Mouse (Mus musculus) embryonic facial prominence, embryonic 10.5 days (tissue): ENCODE results near the gene Hsd3b7. TPM values are rescaled to one million over a fixed set of nuclear protein-coding genes. Genes with fewer than 3 reads are reported as not detected.
A peak's percentile ranks its signal among the peaks of the same experiment; 100 is the strongest.

Experiments used
- DNase-seq: peaks from one replicate; pipeline ENCODE4 v3.0.0-alpha.2; 2017; ENCODE audit warnings: low spot score
- H3K27ac ChIP-seq: fragments of 300-500 bp; sonication (generic); replicated peaks from 2 replicates; pipeline ENCODE4 v1.5.1; 2016; ENCODE audit warnings: mild to moderate bottlenecking
- H3K27me3 ChIP-seq: fragments of 300-500 bp; sonication (generic); replicated peaks from 2 replicates; pipeline ENCODE4 v1.6.1; 2016; ENCODE audit warnings: low read depth, mild to moderate bottlenecking; ENCODE audit not compliant: poor library complexity, severe bottlenecking
- H3K36me3 ChIP-seq: fragments of 300-500 bp; sonication (generic); replicated peaks from 2 replicates; pipeline ENCODE4 v1.6.1; 2016; ENCODE audit warnings: mild to moderate bottlenecking, moderate library complexity
- H3K4me1 ChIP-seq: fragments of 300-500 bp; sonication (generic); 2 replicates; pipeline ENCODE4 v1.6.1; 2016
- H3K4me3 ChIP-seq: fragments of 300-500 bp; sonication (generic); 2 replicates; pipeline ENCODE4 v1.5.1; 2016; ENCODE audit warnings: mild to moderate bottlenecking, moderate library complexity
- H3K9me3 ChIP-seq: fragments of 300-500 bp; sonication (generic); 2 replicates; pipeline ENCODE4 v1.6.1; 2016; ENCODE audit warnings: mild to moderate bottlenecking
- WGBS: fragments of 180-500 bp; shearing (Covaris S2); methylation state at CpG from one replicate; pipeline ENCODE4 v1.1.7; 2016; 5-methylcytosine and 5-hydroxymethylcytosine counted together
- polyA plus RNA-seq: library from polyadenylated mRNA; unstranded; fragments of >200 nt; fragmentation: Nextera tagmentation; extraction: Ambion mirVana; gene quantifications from 2 replicates; pipeline ENCODE4 v1.2.1, GENCODE M21; 2016

The Hsd3b7 gene
- polyA plus RNA-seq = 6.8 and 8.0 TPM in 2 replicates

- WGBS = 28% methylated on average over 6 of the region's 6 CpGs
These were observed at the start of gene Hsd3b7 for GRCm38 (mm10) chr7:127800435-127801009. TSS of gene Hsd3b7 (plus strand) at chr7:127800604.

GRCm38 (mm10) chr7:127751619-127752018 is 48.8 kb upstream of the Hsd3b7 start:
- 94% methylated on average over 5 of the region's 5 CpGs for WGBS
- Histone ChIP-seq H3K36me3 (peaks cover 92% of the 10 kb centered on the region), H3K4me1 (peaks cover 42% of the 10 kb centered on the region), H3K27ac (no peak overlapping the region), H3K4me3 (no peak overlapping the region), H3K9me3 (no peaks in the 10 kb centered on the region), H3K27me3 (no peaks in the 10 kb centered on the region)
- no peak for DNase-seq

More at GRCm38 (mm10) chr7:127800435-127801009, at the start of gene Hsd3b7:
- Histone ChIP-seq H3K36me3 (peaks cover 90% of the 10 kb centered on the region), H3K27ac (no peak within 1 kb of the TSS), H3K4me3 (peak within 1 kb of the TSS; percentile 26; the same call in 1 of the 2 replicates), H3K9me3 (no peaks in the 10 kb centered on the region), H3K27me3 (no peaks in the 10 kb centered on the region), H3K4me1 (peaks cover 9% of the 10 kb centered on the region)
- DNase-seq = peak; percentile 93

- peaks cover 96% of the 10 kb centered on the region for H3K36me3 ChIP-seq
- no peak for DNase-seq
- no peaks in the 10 kb centered on the region for H3K9me3 ChIP-seq
- WGBS = 92% methylated on average over 27 of the region's 27 CpGs
- no peak overlapping the region for H3K27ac ChIP-seq
- H3K4me1 ChIP-seq = peaks cover 43% of the 10 kb centered on the region
- no peaks in the 10 kb centered on the region for H3K27me3 ChIP-seq
- H3K4me3 ChIP-seq = 0 out of 2 replicates have a peak overlapping the region, but pooled peaks have one; percentile 16
These were observed 48.3 kb upstream of the Hsd3b7 start for GRCm38 (mm10) chr7:127752069-127752468.

GRCm38 (mm10) chr7:127753158-127753557 is 47.2 kb upstream of the Hsd3b7 start:
- H3K9me3 ChIP-seq = no peaks in the 10 kb centered on the region
- DNase-seq = no peak
- peaks cover 33% of the 10 kb centered on the region for H3K4me1 ChIP-seq
- peaks cover 100% of the 10 kb centered on the region for H3K36me3 ChIP-seq
- no peak overlapping the region for H3K4me3 ChIP-seq
- WGBS = 75% methylated on average over 5 of the region's 5 CpGs
- no peaks in the 10 kb centered on the region for H3K27me3 ChIP-seq
- no peak overlapping the region for H3K27ac ChIP-seq

- WGBS = 93% methylated on average over 7 of the region's 7 CpGs
- Histone ChIP-seq H3K27me3 (no peaks in the 10 kb centered on the region), H3K4me3 (no peak overlapping the region)
These were observed 46.7 kb upstream of the Hsd3b7 start for GRCm38 (mm10) chr7:127753741-127754140.

GRCm38 (mm10) chr7:127759716-127760115 is 40.7 kb upstream of the Hsd3b7 start:
- no peak for DNase-seq
- WGBS = 52% methylated on average over 6 of the region's 6 CpGs
- H3K27ac ChIP-seq = no peak overlapping the region

More at GRCm38 (mm10) chr7:127753741-127754140, 46.7 kb upstream of the Hsd3b7 start:
- no peak overlapping the region for H3K27ac ChIP-seq
- H3K4me1 ChIP-seq = peaks cover 29% of the 10 kb centered on the region
- DNase-seq = no peak
- peaks cover 100% of the 10 kb centered on the region for H3K36me3 ChIP-seq
- no peaks in the 10 kb centered on the region for H3K9me3 ChIP-seq

GRCm38 (mm10) chr7:127760478-127760877 is 39.9 kb upstream of the Hsd3b7 start:
- 93% methylated on average over 3 of the region's 3 CpGs for WGBS
- no peak for DNase-seq
- no peaks in the 10 kb centered on the region for H3K9me3 ChIP-seq
- H3K4me3 ChIP-seq = no peak overlapping the region
- no peaks in the 10 kb centered on the region for H3K27me3 ChIP-seq
- H3K36me3 ChIP-seq = peaks cover 98% of the 10 kb centered on the region
- H3K27ac ChIP-seq = no peak overlapping the region
- peaks cover 23% of the 10 kb centered on the region for H3K4me1 ChIP-seq

More at GRCm38 (mm10) chr7:127759716-127760115, 40.7 kb upstream of the Hsd3b7 start:
- H3K9me3 ChIP-seq = no peaks in the 10 kb centered on the region
- no peak overlapping the region for H3K4me3 ChIP-seq
- H3K36me3 ChIP-seq = peaks cover 98% of the 10 kb centered on the region
- no peaks in the 10 kb centered on the region for H3K27me3 ChIP-seq
- peaks cover 25% of the 10 kb centered on the region for H3K4me1 ChIP-seq

GRCm38 (mm10) chr7:127761026-127761425 is 39.4 kb upstream of the Hsd3b7 start:
- H3K27ac ChIP-seq = no peak overlapping the region
- peak; percentile 72 for DNase-seq
- H3K9me3 ChIP-seq = no peaks in the 10 kb centered on the region
- 52% methylated on average over 7 of the region's 7 CpGs for WGBS
- H3K4me3 ChIP-seq = no peak overlapping the region
- H3K4me1 ChIP-seq = peaks cover 19% of the 10 kb centered on the region
- no peaks in the 10 kb centered on the region for H3K27me3 ChIP-seq
- H3K36me3 ChIP-seq = peaks cover 98% of the 10 kb centered on the region

- Histone ChIP-seq H3K9me3 (no peaks in the 10 kb centered on the region), H3K4me3 (no peak overlapping the region), H3K4me1 (peaks cover 18% of the 10 kb centered on the region), H3K27ac (no peak overlapping the region), H3K27me3 (no peaks in the 10 kb centered on the region), H3K36me3 (peaks cover 98% of the 10 kb centered on the region)
- DNase-seq = no peak
- 90% methylated on average over 4 of the region's 4 CpGs for WGBS
These were observed 36.8 kb upstream of the Hsd3b7 start for GRCm38 (mm10) chr7:127763642-127764041.

GRCm38 (mm10) chr7:127765756-127766155 is 34.6 kb upstream of the Hsd3b7 start:
- Histone ChIP-seq H3K4me3 (no peak overlapping the region), H3K36me3 (peaks cover 77% of the 10 kb centered on the region), H3K27ac (no peak overlapping the region), H3K27me3 (no peaks in the 10 kb centered on the region), H3K9me3 (no peaks in the 10 kb centered on the region), H3K4me1 (peaks cover 31% of the 10 kb centered on the region)
- WGBS = 85% methylated on average over 2 of the region's 2 CpGs
- no peak for DNase-seq

GRCm38 (mm10) chr7:127766851-127767609 is 33.4 kb upstream of the Hsd3b7 start:
- no peak overlapping the region for H3K4me3 ChIP-seq
- 81% methylated on average over 17 of the region's 17 CpGs for WGBS
- no peaks in the 10 kb centered on the region for H3K27me3 ChIP-seq
- H3K4me1 ChIP-seq = peaks cover 39% of the 10 kb centered on the region
- peaks cover 64% of the 10 kb centered on the region for H3K36me3 ChIP-seq
- H3K27ac ChIP-seq = no peak overlapping the region
- no peak for DNase-seq
- no peaks in the 10 kb centered on the region for H3K9me3 ChIP-seq

GRCm38 (mm10) chr7:127767671-127768345 is 32.6 kb upstream of the Hsd3b7 start:
- Histone ChIP-seq H3K27me3 (no peaks in the 10 kb centered on the region), H3K4me3 (peak overlapping the region; percentile 77; the same call in 1 of the 2 replicates), H3K4me1 (peaks cover 39% of the 10 kb centered on the region), H3K9me3 (no peaks in the 10 kb centered on the region), H3K27ac (0 out of 2 replicates have a peak overlapping the region, but pooled peaks have one; percentile 37), H3K36me3 (peaks cover 57% of the 10 kb centered on the region)
- no peak for DNase-seq
- WGBS = 92% methylated on average over 19 of the region's 19 CpGs
